Mouse (Mus musculus) liver, postnatal 0 days (tissue): ENCODE results near the gene Klf4.

Experiments
- CTCF ChIP-seq: sonication (generic); IDR thresholded peaks from 2 replicates; pipeline ENCODE4 v1.5.1; 2016; ENCODE audit warnings: antibody characterized with exemption, low read depth
- EP300 ChIP-seq: IDR thresholded peaks from 2 replicates; pipeline ENCODE4 v1.6.1; 2016; ENCODE audit warnings: antibody characterized with exemption, low read depth, mild to moderate bottlenecking

- TF ChIP-seq CTCF (no peak), EP300 (no peak)
Observed at GRCm38 (mm10) chr4:55527931-55528330, 4.3 kb downstream of the Klf4 start.
